Mouse (Mus musculus) Patski (cell line): Measurements from ENCODE around the gene Ak4. TPM values are rescaled to one million over a fixed set of nuclear protein-coding genes. Genes with fewer than 3 reads are reported as not detected.

Experiments used
- ATAC-seq: fragments of 100-300 bp; one replicate; pipeline ENCODE4 v1.8.0; 2021
- CTCF ChIA-PET: fragments of 350-600 bp; sonication (Branson Sonifier 250); formaldehyde crosslinking; loops from one replicate; lab custom pipeline; 2022; ENCODE audit warnings: inconsistent platforms; lab: Charles Lee
- POLR2A ChIA-PET: fragments of 350-600 bp; sonication (Branson Sonifier 250); formaldehyde crosslinking; loops from one replicate; lab custom pipeline; 2022; ENCODE audit warnings: antibody characterized with exemption, inconsistent platforms; lab: Charles Lee
- DNase-seq: peaks from one replicate; pipeline ENCODE4 v3.0.0-alpha.2; 2011; ENCODE audit warnings: low read depth, low spot score
- H3K27me3 ChIP-seq: fragments of 371-371 bp; one replicate; pipeline ENCODE4 v1.5.1; 2021
- CTCF ChIP-seq: fragments of 100-300 bp; IDR thresholded peaks from one replicate; pipeline ENCODE4 v1.5.1; 2021
- in situ Hi-C: fragments of 300-500 bp; cut with MboI; formaldehyde crosslinking; loops from 3 replicates; pipeline ENCODE4 v1.11.1; 2018; ENCODE audit warnings: low pct_unique_long_range_greater_than_20kb, mixed read lengths
- polyA plus RNA-seq: library from polyadenylated mRNA; unstranded; gene quantifications from one replicate; pipeline ENCODE4 v1.2.3, GENCODE M21; 2021

Gene Ak4
- polyA plus RNA-seq, 1 experiment from 2014 or later = 8.8 TPM

- DNase-seq = no peak
- H3K27me3 ChIP-seq = no peaks in the 10 kb centered on the region
- POLR2A ChIA-PET = no interaction called here
- in situ Hi-C loops = no loop called here
- TF ChIP-seq CTCF = no peak
- CTCF ChIA-PET = no interaction called here
- no peak for ATAC-seq
Observed at GRCm38 (mm10) chr4:101422996-101423395, 3.9 kb downstream of the Ak4 start.

GRCm38 (mm10) chr4:101423571-101423970 lies 4.5 kb downstream of the Ak4 start:
- ATAC-seq = no peak
- no peaks in the 10 kb centered on the region for H3K27me3 ChIP-seq
- TF ChIP-seq CTCF = no peak
- DNase-seq = no peak
- ChIA-PET CTCF (interaction anchor here (1.2 kb wide), 1 partner anchor 17 kb away, joined by 3 read pairs; no protein-coding TSS in a partner anchor), POLR2A (no interaction called here)
- in situ Hi-C loops = no loop called here

- DNase-seq = no peak
- POLR2A ChIA-PET = no interaction called here
- CTCF ChIA-PET = interaction anchor here (1.2 kb wide), 1 partner anchor 18 kb away, joined by 3 read pairs; no protein-coding TSS in a partner anchor
- ATAC-seq = no peak
- H3K27me3 ChIP-seq = no peaks in the 10 kb centered on the region
- TF ChIP-seq CTCF = no peak
- in situ Hi-C loops = no loop called here
Observed at GRCm38 (mm10) chr4:101424495-101424894, 5.4 kb downstream of the Ak4 start.

- ChIA-PET POLR2A (no interaction called here), CTCF (no interaction called here)
- no peak for TF ChIP-seq CTCF
- in situ Hi-C loops = no loop called here
- no peak for ATAC-seq
- no peaks in the 10 kb centered on the region for H3K27me3 ChIP-seq
- no peak for DNase-seq
Observed at GRCm38 (mm10) chr4:101425119-101425518, 6.0 kb downstream of the Ak4 start.

- ATAC-seq (no peak), DNase-seq (no peak)
- H3K27me3 ChIP-seq = no peaks in the 10 kb centered on the region
- TF ChIP-seq CTCF = no peak
- POLR2A ChIA-PET = no interaction called here
- in situ Hi-C loops = no loop called here
- CTCF ChIA-PET = no interaction called here
Observed at GRCm38 (mm10) chr4:101425666-101426065, 6.6 kb downstream of the Ak4 start.

- in situ Hi-C loops = no loop called here
- TF ChIP-seq CTCF = no peak
- ChIA-PET CTCF (no interaction called here), POLR2A (no interaction called here)
- ATAC-seq (no peak), DNase-seq (no peak)
- H3K27me3 ChIP-seq = no peaks in the 10 kb centered on the region
Observed at GRCm38 (mm10) chr4:101426566-101426965, 7.5 kb downstream of the Ak4 start.

- in situ Hi-C loops = no loop called here
- H3K27me3 ChIP-seq = no peaks in the 10 kb centered on the region
- ATAC-seq = no peak
- ChIA-PET POLR2A (no interaction called here), CTCF (no interaction called here)
- TF ChIP-seq CTCF = no peak
- DNase-seq = no peak
Observed at GRCm38 (mm10) chr4:101427886-101428680, 9.0 kb downstream of the Ak4 start.

- in situ Hi-C loops = no loop called here
- ATAC-seq (no peak), DNase-seq (no peak)
- H3K27me3 ChIP-seq = no peaks in the 10 kb centered on the region
- ChIA-PET POLR2A (no interaction called here), CTCF (interaction anchor here (1.6 kb wide), 1 partner anchor 62 kb away, joined by 3 read pairs; no protein-coding TSS in a partner anchor)
- no peak for TF ChIP-seq CTCF
Observed at GRCm38 (mm10) chr4:101429073-101429472, 10.0 kb downstream of the Ak4 start.

GRCm38 (mm10) chr4:101430000-101430399 lies 10.9 kb downstream of the Ak4 start:
- TF ChIP-seq CTCF = no peak
- H3K27me3 ChIP-seq = no peaks in the 10 kb centered on the region
- ATAC-seq (no peak), DNase-seq (no peak)
- in situ Hi-C loops = no loop called here
- CTCF ChIA-PET = interaction anchor here (1.6 kb wide), 1 partner anchor 63 kb away, joined by 3 read pairs; no protein-coding TSS in a partner anchor
- POLR2A ChIA-PET = no interaction called here

GRCm38 (mm10) chr4:101436761-101437512 lies 17.9 kb downstream of the Ak4 start:
- ATAC-seq = no peak
- ChIA-PET CTCF (interaction anchor here (1.6 kb wide), 1 partner anchor 11 kb away, joined by 6 read pairs; no protein-coding TSS in a partner anchor), POLR2A (interaction anchor here (0.6 kb wide), 1 partner anchor 52 kb away, joined by 4 read pairs; no protein-coding TSS in a partner anchor)
- TF ChIP-seq CTCF = no peak
- no peaks in the 10 kb centered on the region for H3K27me3 ChIP-seq
- DNase-seq = no peak
- in situ Hi-C loops = no loop called here

GRCm38 (mm10) chr4:101438271-101438670 lies 19.2 kb downstream of the Ak4 start:
- in situ Hi-C loops = no loop called here
- ATAC-seq (no peak), DNase-seq (no peak)
- ChIA-PET POLR2A (no interaction called here), CTCF (no interaction called here)
- TF ChIP-seq CTCF = no peak
- H3K27me3 ChIP-seq = no peaks in the 10 kb centered on the region
